Mouse (Mus musculus) CH12.LX (cell line): Measurements from ENCODE around the gene Mgat4c. TPM values are rescaled to one million over a fixed set of nuclear protein-coding genes. Genes with fewer than 3 reads are reported as not detected.

Experiments used
- DNase-seq: peaks from one replicate; pipeline ENCODE4 v3.0.0-alpha.2; 2013; ENCODE audit errors: extremely low read depth
- H3K27ac ChIP-seq: 2 replicates; pipeline ENCODE4 v1.5.1; 2012; ENCODE audit warnings: low read depth, mild to moderate bottlenecking, control low read depth, moderate library complexity; ENCODE audit not compliant: insufficient read depth
- H3K27me3 ChIP-seq: replicated peaks from 2 replicates; pipeline ENCODE3; 2012; ENCODE audit warnings: inconsistent platforms
- H3K36me3 ChIP-seq, 2 experiments: replicated peaks in 1 of 2; 2 replicates each; pipeline versions ENCODE3 to v1.6.1; 2012; ENCODE audit warnings: inconsistent platforms in 1 of 2, low read length in 1 of 2, mild to moderate bottlenecking in 1 of 2, mixed read lengths in 1 of 2, moderate library complexity in 1 of 2; ENCODE audit not compliant: control insufficient read depth in 1 of 2, insufficient read depth in 1 of 2
- H3K4me1 ChIP-seq, 2 experiments: 2 replicates each; pipeline ENCODE4 v1.6.1; 2012; ENCODE audit warnings: inconsistent platforms in 1 of 2, moderate library complexity in 1 of 2; ENCODE audit not compliant: insufficient read depth in 2 of 2, control insufficient read depth in 1 of 2
- H3K4me2 ChIP-seq: 2 replicates; pipeline ENCODE4 v1.6.1; 2012; ENCODE audit warnings: low read depth, mild to moderate bottlenecking, control low read depth; ENCODE audit not compliant: poor library complexity, insufficient read depth, severe bottlenecking
- H3K4me3 ChIP-seq, 3 experiments: fragments of 150-350 bp in 1 of 3; sonication (generic) in 1 of 3; replicated peaks in 1 of 3; 2 replicates each; pipeline versions ENCODE3 to v1.5.1; 2011 to 2012; ENCODE audit warnings: low read depth in 2 of 3, low read length in 2 of 3, mild to moderate bottlenecking in 2 of 3, moderate library complexity in 2 of 3, control low read depth in 1 of 3, improper control_type of control experiment in 1 of 3, inconsistent platforms in 1 of 3, mixed read lengths in 1 of 3; ENCODE audit not compliant: poor library complexity in 1 of 3
- H3K79me2 ChIP-seq: replicated peaks from 2 replicates; pipeline ENCODE4 v1.6.1; 2012; ENCODE audit warnings: mild to moderate bottlenecking, moderate library complexity; ENCODE audit not compliant: control insufficient read depth, poor library complexity, insufficient read depth, severe bottlenecking; ENCODE audit errors: extremely low read depth
- H3K9ac ChIP-seq: 2 replicates; pipeline ENCODE4 v1.6.1; 2012; ENCODE audit warnings: low read depth, mild to moderate bottlenecking, control low read depth, moderate library complexity; ENCODE audit not compliant: insufficient read depth
- H3K9me3 ChIP-seq: replicated peaks from 2 replicates; pipeline ENCODE3; 2012; ENCODE audit warnings: low read length, inconsistent platforms, mixed read lengths
- CHD1 ChIP-seq: IDR thresholded peaks from 2 replicates; pipeline ENCODE4 v1.6.1; 2012; ENCODE audit warnings: low read depth, low read length, improper control_type of control experiment, inconsistent platforms
- E2F4 ChIP-seq: IDR thresholded peaks from 2 replicates; pipeline ENCODE4 v1.6.1; 2011; ENCODE audit warnings: low read depth, low read length, improper control_type of control experiment; ENCODE audit not compliant: insufficient replicate concordance
- ELF1 ChIP-seq: IDR thresholded peaks from 2 replicates; pipeline ENCODE4 v1.6.1; 2014; ENCODE audit warnings: low read depth, mild to moderate bottlenecking, inconsistent platforms, low read length, improper control_type of control experiment
- EP300 ChIP-seq: IDR thresholded peaks from 2 replicates; pipeline ENCODE4 v1.6.1; 2011; ENCODE audit warnings: low read length, improper control_type of control experiment
- HCFC1 ChIP-seq: IDR thresholded peaks from 2 replicates; pipeline ENCODE4 v1.6.1; 2012; ENCODE audit warnings: low read depth, mild to moderate bottlenecking, inconsistent platforms, low read length, improper control_type of control experiment
- JUND ChIP-seq: conservative IDR thresholded peaks from 2 replicates; pipeline ENCODE4 v1.6.1; 2011; ENCODE audit warnings: low read depth, low read length, improper control_type of control experiment
- MAFK ChIP-seq: IDR thresholded peaks from 2 replicates; pipeline ENCODE4 v1.6.1; 2011; ENCODE audit warnings: low read length, improper control_type of control experiment; ENCODE audit not compliant: insufficient replicate concordance
- MAZ ChIP-seq: IDR thresholded peaks from 2 replicates; pipeline ENCODE4 v1.6.1; 2012; ENCODE audit warnings: low read depth, mild to moderate bottlenecking, inconsistent platforms, low read length, improper control_type of control experiment, moderate library complexity
- MEF2A ChIP-seq: IDR thresholded peaks from 2 replicates; pipeline ENCODE4 v1.6.1; 2014; ENCODE audit warnings: low read depth, mild to moderate bottlenecking, inconsistent platforms, low read length, improper control_type of control experiment, borderline replicate concordance
- NELFE ChIP-seq: IDR thresholded peaks from 2 replicates; pipeline ENCODE4 v1.6.1; 2011; ENCODE audit warnings: low read depth, low read length, improper control_type of control experiment
- RAD21 ChIP-seq: IDR thresholded peaks from 2 replicates; pipeline ENCODE4 v1.6.1; 2011; ENCODE audit warnings: low read depth, mild to moderate bottlenecking, low read length, improper control_type of control experiment, moderate library complexity
- SIN3A ChIP-seq: IDR thresholded peaks from 2 replicates; pipeline ENCODE4 v1.6.1; 2012; ENCODE audit warnings: low read length, improper control_type of control experiment, inconsistent platforms
- UBTF ChIP-seq: IDR thresholded peaks from 2 replicates; pipeline ENCODE4 v1.6.1; 2012; ENCODE audit warnings: low read depth, mild to moderate bottlenecking, inconsistent platforms, low read length, improper control_type of control experiment, moderate library complexity
- USF1 ChIP-seq: IDR thresholded peaks from 2 replicates; pipeline ENCODE4 v1.6.1; 2014; ENCODE audit warnings: low read depth, mild to moderate bottlenecking, inconsistent platforms, low read length, improper control_type of control experiment
- USF2 ChIP-seq: conservative IDR thresholded peaks from 2 replicates; pipeline ENCODE4 v1.6.1; 2011; ENCODE audit warnings: low read depth, low read length, improper control_type of control experiment
- ZKSCAN1 ChIP-seq: IDR thresholded peaks from 2 replicates; pipeline ENCODE4 v1.6.1; 2012; ENCODE audit warnings: low read depth, inconsistent platforms, low read length, improper control_type of control experiment, borderline replicate concordance
- dilution Hi-C: fragments of 300-500 bp; cut with MboI; formaldehyde crosslinking; loops from 2 replicates; pipeline ENCODE4 v1.14.3; 2020; ENCODE audit warnings: low sequenced_read_pairs; ENCODE audit not compliant: extremely low pct_unique_long_range_greater_than_20kb, extremely low pct_ligation_motif_present
- in situ Hi-C: fragments of 300-500 bp; cut with MboI; formaldehyde crosslinking; loops from 3 replicates; pipeline ENCODE4 v1.14.3; 2019; ENCODE audit warnings: low sequenced_read_pairs, low pct_ligation_motif_present, low pct_unique_long_range_greater_than_20kb, mixed read lengths
- polyA plus RNA-seq: library from polyadenylated mRNA; unstranded; fragments of >175 nt; gene quantifications from 2 replicates; pipeline ENCODE4 v1.2.1, GENCODE M21; 2012; ENCODE audit warnings: low read depth; ENCODE audit not compliant: insufficient read length
- total RNA-seq, 2 experiments: library from RNA; depleted of rRNA; stranded (reverse); fragments of 300-350 nt in 1 of 2; fragments of >200 nt in 1 of 2; gene quantifications; 2 replicates each; pipeline ENCODE4 v1.2.3; 2012 to 2014

Gene Mgat4c
- total and polyA plus RNA-seq, 3 experiments: not detected

DNA sequence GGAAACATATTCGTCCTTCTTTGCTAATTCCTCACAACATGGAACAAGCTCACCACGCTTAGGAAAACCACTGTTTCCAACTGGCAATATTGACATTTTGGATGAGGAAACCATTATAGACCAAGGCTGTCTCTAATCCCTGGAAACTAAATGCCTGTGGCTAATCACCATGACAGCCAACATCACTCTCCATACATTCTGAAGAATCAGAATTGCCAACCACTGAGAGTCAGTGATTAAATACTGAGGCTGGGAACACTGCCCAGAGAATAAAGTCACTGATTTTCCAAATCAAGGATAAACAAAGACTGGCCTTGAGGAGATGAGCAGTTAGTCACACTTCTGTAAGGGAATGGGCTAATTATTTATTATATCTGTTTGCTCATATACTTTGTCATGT lies 361.2 kb downstream of the Mgat4c start:
- no peak overlapping the region for H3K4me2 ChIP-seq
- H3K9me3 ChIP-seq: peaks cover 17% of the 10 kb centered on the region
- H3K4me3 ChIP-seq: no peak overlapping the region
- H3K4me1 ChIP-seq: no peaks in the 10 kb centered on the region
- H3K9ac ChIP-seq: no peak overlapping the region
- no peak for DNase-seq
- in situ Hi-C loops: no loop called here
- H3K27ac ChIP-seq: no peak overlapping the region
- no peaks in the 10 kb centered on the region for H3K79me2 ChIP-seq
- H3K36me3 ChIP-seq: no peaks in the 10 kb centered on the region
- TF ChIP-seq SIN3A (no peak), EP300 (no peak), RAD21 (no peak), NELFE (no peak), USF1 (no peak), JUND (no peak)
- H3K27me3 ChIP-seq: no peaks in the 10 kb centered on the region
- dilution Hi-C loops: no loop called here

DNA sequence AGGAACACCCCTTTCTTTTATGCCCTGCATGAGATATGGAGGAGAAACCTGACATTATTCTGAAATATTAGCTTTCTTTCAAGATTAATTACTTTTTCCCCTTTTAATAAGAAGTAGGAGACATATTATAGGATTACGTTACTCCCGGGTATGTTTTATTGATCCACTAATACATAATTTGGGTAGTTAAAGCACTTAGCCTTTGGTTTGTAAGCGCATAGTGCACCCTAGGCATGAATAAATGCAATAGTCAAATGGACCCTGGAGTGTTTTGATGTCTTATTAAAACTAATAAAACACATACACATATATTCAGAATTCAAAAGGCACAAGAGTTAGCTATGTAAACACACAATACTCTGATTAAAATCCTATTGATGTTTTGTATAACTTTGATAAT lies 374.9 kb downstream of the Mgat4c start:
- no peaks in the 10 kb centered on the region for H3K4me1 ChIP-seq
- H3K4me3 ChIP-seq: no peak overlapping the region
- no peak overlapping the region for H3K4me2 ChIP-seq
- TF ChIP-seq ZKSCAN1 (no peak), CHD1 (no peak), ELF1 (no peak), E2F4 (no peak), MEF2A (no peak), MAZ (no peak), HCFC1 (no peak), USF1 (no peak), UBTF (no peak), RAD21 (no peak), MAFK (no peak), USF2 (no peak)
- TF ChIP-seq, all 38 proteins: peak for 0
- in situ Hi-C loops: no loop called here
- Histone ChIP-seq H3K27me3 (no peaks in the 10 kb centered on the region), H3K36me3 (no peaks in the 10 kb centered on the region), H3K79me2 (no peaks in the 10 kb centered on the region), H3K27ac (no peak overlapping the region), H3K9ac (no peak overlapping the region), H3K9me3 (peaks cover 8% of the 10 kb centered on the region)
- DNase-seq: no peak
- dilution Hi-C loops: no loop called here
